Mouse (Mus musculus) lung, postnatal 0 days (tissue): Measurements from ENCODE around the gene Hykk. TPM values are rescaled to one million over a fixed set of nuclear protein-coding genes. Genes with fewer than 3 reads are reported as not detected.

Experiments
- ATAC-seq: fragments of 200-750 bp; cut with Nextera tagmentation; 2 replicates; pipeline ENCODE4 v1.8.0; 2017; ENCODE audit warnings: moderate library complexity
- DNase-seq: peaks from one replicate; pipeline ENCODE4 v3.0.0-alpha.2; 2016; ENCODE audit warnings: low spot score
- H3K27ac ChIP-seq: fragments of 300-500 bp; sonication (generic); 2 replicates; pipeline ENCODE4 v1.5.1; 2014; ENCODE audit warnings: antibody characterized with exemption, mild to moderate bottlenecking, low read length, mixed read lengths
- H3K27me3 ChIP-seq: fragments of 300-500 bp; sonication (generic); replicated peaks from 2 replicates; pipeline ENCODE4 v1.6.1; 2014; ENCODE audit warnings: low read length, mixed read lengths; ENCODE audit not compliant: insufficient read depth
- H3K36me3 ChIP-seq: fragments of 300-500 bp; sonication (generic); 2 replicates; pipeline ENCODE4 v1.6.1; 2014; ENCODE audit warnings: low read length, mixed read lengths; ENCODE audit not compliant: insufficient read depth
- H3K4me1 ChIP-seq: fragments of 300-500 bp; sonication (generic); 2 replicates; pipeline ENCODE4 v1.6.1; 2014; ENCODE audit warnings: antibody characterized with exemption, low read depth, low read length, mixed read lengths; ENCODE audit not compliant: insufficient read depth
- H3K4me2 ChIP-seq: fragments of 300-500 bp; sonication (generic); replicated peaks from 2 replicates; pipeline ENCODE4 v1.6.1; 2014; ENCODE audit warnings: low read depth, mild to moderate bottlenecking, low read length, moderate library complexity, mixed read lengths
- H3K4me3 ChIP-seq: fragments of 300-500 bp; sonication (generic); 2 replicates; pipeline ENCODE4 v1.5.1; 2014; ENCODE audit warnings: low read depth, low read length
- H3K9ac ChIP-seq: fragments of 300-500 bp; sonication (generic); replicated peaks from 2 replicates; pipeline ENCODE4 v1.6.1; 2014; ENCODE audit warnings: low read depth, mild to moderate bottlenecking
- H3K9me3 ChIP-seq: fragments of 300-500 bp; sonication (generic); 2 replicates; pipeline ENCODE4 v1.6.1; 2016; ENCODE audit warnings: low read length, mixed read lengths
- CTCF ChIP-seq: IDR thresholded peaks from 2 replicates; pipeline ENCODE4 v1.5.1; 2016; ENCODE audit warnings: antibody characterized with exemption, mild to moderate bottlenecking
- EP300 ChIP-seq: IDR thresholded peaks from 2 replicates; pipeline ENCODE4 v1.6.1; 2016; ENCODE audit warnings: antibody characterized with exemption, mild to moderate bottlenecking, control low read depth
- WGBS: fragments of 180-500 bp; shearing (Covaris S2); extraction: QIAGEN DNeasy Blood & Tissue Kit; methylation state at CpG from one replicate; pipeline ENCODE4 v1.1.7; 2014; 5-methylcytosine and 5-hydroxymethylcytosine counted together
- polyA plus RNA-seq: library from polyadenylated mRNA; unstranded; fragments of >200 nt; fragmentation: Nextera tagmentation; extraction: Ambion mirVana; gene quantifications from 2 replicates; pipeline ENCODE4 v1.2.1, GENCODE M21; 2015

Gene Hykk
- polyA plus RNA-seq, 1 experiment from 2014 or later, result 3.1 TPM

- H3K27me3 ChIP-seq, result no peaks in the 10 kb centered on the region
- DNase-seq (no peak), ATAC-seq (no peak)
- H3K36me3 ChIP-seq, result no peaks in the 10 kb centered on the region
- no peak overlapping the region for H3K27ac ChIP-seq
- no peaks in the 10 kb centered on the region for H3K4me1 ChIP-seq
- no peaks in the 10 kb centered on the region for H3K9me3 ChIP-seq
- H3K4me2 ChIP-seq, result 0 out of 2 replicates have a peak overlapping the region, but pooled peaks have one; percentile 14
- H3K9ac ChIP-seq, result no peak overlapping the region
- 72% methylated on average over 8 of the region's 8 CpGs for WGBS
- TF ChIP-seq EP300 (no peak), CTCF (no peak)
- no peak overlapping the region for H3K4me3 ChIP-seq
Observed at GRCm38 (mm10) chr9:54916401-54916800, 682 bp upstream of the Hykk start.

DNA sequence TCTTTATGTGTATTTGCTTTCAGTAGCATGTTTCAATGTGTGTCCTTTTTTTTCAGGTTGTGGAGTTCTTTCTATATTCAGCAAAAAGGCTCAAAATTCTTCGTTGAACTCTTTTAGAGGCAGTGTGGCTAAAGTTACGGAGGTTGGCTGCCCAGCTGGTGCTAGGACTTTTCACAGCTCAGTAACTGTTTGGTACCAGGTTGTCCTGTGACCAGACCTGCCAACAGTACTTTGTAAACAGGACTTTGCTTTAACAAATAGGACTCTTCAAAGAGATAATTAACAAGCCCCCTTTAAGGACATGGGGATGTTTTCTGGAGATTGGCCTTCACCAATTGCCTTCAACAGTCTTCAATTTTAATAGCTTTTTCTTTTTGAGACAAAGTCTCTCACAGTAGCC lies 1.1 kb downstream of the Hykk start:
- Histone ChIP-seq H3K4me1 (no peaks in the 10 kb centered on the region), H3K27me3 (no peaks in the 10 kb centered on the region), H3K4me2 (peak overlapping the region; percentile 96; the same call in 1 of the 2 replicates), H3K36me3 (no peaks in the 10 kb centered on the region), H3K9me3 (no peaks in the 10 kb centered on the region), H3K9ac (no peak overlapping the region), H3K27ac (no peak overlapping the region), H3K4me3 (no peak overlapping the region)
- no peak for DNase-seq
- WGBS, result 55% methylated on average over 2 of the region's 2 CpGs
- ATAC-seq, result no peak
- no peak for TF ChIP-seq EP300
- TF ChIP-seq CTCF, result no peak

- TF ChIP-seq CTCF (no peak), EP300 (peak; percentile 86)
- Histone ChIP-seq H3K4me3 (no peak overlapping the region), H3K27ac (no peak overlapping the region), H3K4me1 (no peaks in the 10 kb centered on the region), H3K9ac (no peak overlapping the region), H3K4me2 (no peak overlapping the region), H3K27me3 (no peaks in the 10 kb centered on the region), H3K9me3 (no peaks in the 10 kb centered on the region), H3K36me3 (no peaks in the 10 kb centered on the region)
- peak; percentile 5; the same call in 1 of the 2 replicates for ATAC-seq
- 68% methylated on average over 5 of the region's 5 CpGs for WGBS
- DNase-seq, result peak; percentile 76
Observed at GRCm38 (mm10) chr9:54918781-54919180, 1.7 kb downstream of the Hykk start.

DNA sequence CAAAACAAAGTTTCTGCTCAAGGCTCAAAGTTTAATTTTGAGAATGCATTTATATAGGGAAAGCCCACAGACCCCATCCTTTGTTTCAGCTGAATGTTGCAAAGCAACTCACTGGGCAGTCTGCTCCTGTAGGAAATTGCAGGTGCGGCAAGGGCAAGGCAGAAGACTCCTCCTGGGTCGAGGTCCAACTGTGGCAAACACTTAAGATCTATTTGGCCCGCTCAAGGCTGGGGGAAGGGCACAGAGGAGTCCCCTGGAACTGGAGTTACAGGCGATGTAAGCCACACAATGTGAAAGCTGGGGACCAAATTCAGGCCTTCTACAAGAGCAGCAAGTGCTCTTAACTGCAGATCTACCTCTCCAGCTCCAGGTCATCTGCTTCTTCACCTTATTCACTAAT lies 2.9 kb downstream of the Hykk start:
- no peak for DNase-seq
- Histone ChIP-seq H3K4me3 (no peak overlapping the region), H3K4me2 (no peak overlapping the region), H3K27ac (no peak overlapping the region), H3K36me3 (no peaks in the 10 kb centered on the region), H3K4me1 (no peaks in the 10 kb centered on the region), H3K9me3 (no peaks in the 10 kb centered on the region), H3K27me3 (no peaks in the 10 kb centered on the region), H3K9ac (no peak overlapping the region)
- no peak for ATAC-seq
- TF ChIP-seq EP300, result no peak
- 51% methylated on average over 4 of the region's 4 CpGs for WGBS

DNA sequence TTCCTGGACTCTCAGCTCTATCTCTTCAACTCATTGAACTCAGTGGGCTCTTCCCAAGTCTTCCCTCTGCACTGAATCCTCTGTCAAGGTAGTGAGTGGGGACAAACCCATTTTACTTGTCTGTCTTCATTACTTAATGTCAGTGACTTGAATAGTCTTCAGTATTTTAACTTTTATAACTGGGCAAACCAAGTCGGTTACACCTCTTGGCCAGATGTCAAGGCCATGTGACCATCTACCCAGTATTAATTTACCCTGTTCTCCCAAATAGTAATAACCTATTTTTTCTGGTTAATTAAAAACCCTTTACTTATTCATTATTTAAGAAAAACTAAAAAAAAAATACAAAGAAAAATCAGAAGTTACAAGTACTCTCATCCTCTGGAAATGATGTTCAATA lies 13.7 kb downstream of the Hykk start:
- H3K4me2 ChIP-seq, result no peak overlapping the region
- 87% methylated on average over 1 of the region's 1 CpGs for WGBS
- ATAC-seq, result no peak

DNA sequence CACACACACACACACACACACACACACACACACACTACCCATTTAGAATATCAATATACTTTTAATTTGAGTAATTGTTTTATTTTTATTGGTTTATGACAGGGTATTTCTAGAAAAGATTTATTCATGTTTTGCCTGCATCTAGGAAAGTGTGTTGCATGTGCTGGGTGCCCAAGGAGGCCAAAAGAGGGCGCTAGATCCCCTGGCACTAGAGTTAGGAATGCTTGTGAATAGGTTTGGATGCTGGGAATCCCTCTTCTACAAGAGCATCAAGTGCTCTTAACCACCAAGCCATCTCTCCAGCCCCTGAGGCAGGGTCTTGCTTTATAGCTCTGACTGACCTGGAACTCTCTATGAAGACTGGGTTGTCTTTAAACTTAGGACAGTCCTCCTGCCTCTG lies 14.7 kb downstream of the Hykk start:
- Histone ChIP-seq H3K4me3 (no peak overlapping the region), H3K9ac (no peak overlapping the region), H3K4me2 (no peak overlapping the region), H3K4me1 (no peaks in the 10 kb centered on the region), H3K36me3 (no peaks in the 10 kb centered on the region), H3K27ac (no peak overlapping the region), H3K27me3 (no peaks in the 10 kb centered on the region), H3K9me3 (no peaks in the 10 kb centered on the region)
- WGBS, result 19% methylated on average over 1 of the region's 1 CpGs
- DNase-seq, result no peak
- no peak for ATAC-seq
- TF ChIP-seq EP300, result no peak
- peak; percentile 26 for TF ChIP-seq CTCF

More for the DNA sequence above, 13.7 kb downstream of the Hykk start:
- Histone ChIP-seq H3K4me3 (no peak overlapping the region), H3K27me3 (no peaks in the 10 kb centered on the region), H3K9me3 (no peaks in the 10 kb centered on the region), H3K4me1 (no peaks in the 10 kb centered on the region), H3K36me3 (no peaks in the 10 kb centered on the region), H3K27ac (no peak overlapping the region), H3K9ac (no peak overlapping the region)
- no peak for TF ChIP-seq EP300
- no peak for TF ChIP-seq CTCF
- no peak for DNase-seq

- 64% methylated on average over 2 of the region's 2 CpGs for WGBS
- no peaks in the 10 kb centered on the region for H3K4me1 ChIP-seq
- H3K4me2 ChIP-seq, result no peak overlapping the region
- no peak overlapping the region for H3K27ac ChIP-seq
- H3K36me3 ChIP-seq, result no peaks in the 10 kb centered on the region
- no peaks in the 10 kb centered on the region for H3K27me3 ChIP-seq
- TF ChIP-seq EP300 (no peak), CTCF (no peak)
- no peak for ATAC-seq
- no peaks in the 10 kb centered on the region for H3K9me3 ChIP-seq
- H3K4me3 ChIP-seq, result no peak overlapping the region
- no peak for DNase-seq
- H3K9ac ChIP-seq, result no peak overlapping the region
Observed at GRCm38 (mm10) chr9:54932379-54932778, 15.3 kb downstream of the Hykk start.
